Mouse (Mus musculus): ENCODE measurements at regions not wholly inside any gene's neighbourhood (a gene's known extent, or its start where the extent isn't known, plus 50 kb on each side); places are given as distances from the start of the nearest gene placed in this dataset.

GRCm38 (mm10) chr3:100266976-100267375 lies 104.8 kb upstream of the Wdr3 start:
- no peak overlapping the region for H3K9ac ChIP-seq (replicated peaks; ENCODE audit: low read depth, low read length)
- H3K27me3 ChIP-seq (ENCODE audit: control insufficient read depth, insufficient read depth, low read length) = no peaks in the 10 kb centered on the region
- H3K36me3 ChIP-seq (ENCODE audit: control insufficient read depth, insufficient read depth, low read length) = no peaks in the 10 kb centered on the region
- H3K4me2 ChIP-seq (replicated peaks; ENCODE audit: low read depth, low read length) = no peak overlapping the region
- H3K4me3 ChIP-seq (ENCODE audit: low read depth, low read length) = no peak overlapping the region
- no peak for ATAC-seq (ENCODE audit: insufficient number of reproducible peaks, insufficient read depth, low FRiP score, low read depth)
- no peaks in the 10 kb centered on the region for H3K4me1 ChIP-seq (ENCODE audit: control insufficient read depth, insufficient read depth, low read length)
- H3K27ac ChIP-seq (ENCODE audit: low read length) = no peak overlapping the region
- no peaks in the 10 kb centered on the region for H3K9me3 ChIP-seq (ENCODE audit: control insufficient read depth, low read depth, low read length)

GRCm38 (mm10) chr3:100264991-100265390 lies 102.8 kb upstream of the Wdr3 start:
- no peaks in the 10 kb centered on the region for H3K4me1 ChIP-seq (ENCODE audit: control insufficient read depth, insufficient read depth, low read length)

More at GRCm38 (mm10) chr3:100264991-100265390, 102.8 kb upstream of the Wdr3 start:
- no peak overlapping the region for H3K4me3 ChIP-seq (ENCODE audit: low read depth, low read length)
- H3K4me2 ChIP-seq (replicated peaks; ENCODE audit: low read depth, low read length) = no peak overlapping the region
- H3K9ac ChIP-seq (replicated peaks; ENCODE audit: low read depth, low read length) = no peak overlapping the region
- no peaks in the 10 kb centered on the region for H3K27me3 ChIP-seq (ENCODE audit: control insufficient read depth, insufficient read depth, low read length)
- no peaks in the 10 kb centered on the region for H3K36me3 ChIP-seq (ENCODE audit: control insufficient read depth, insufficient read depth, low read length)
- ATAC-seq (ENCODE audit: insufficient number of reproducible peaks, insufficient read depth, low FRiP score, low read depth) = no peak
- no peak overlapping the region for H3K27ac ChIP-seq (ENCODE audit: low read length)
- H3K9me3 ChIP-seq (ENCODE audit: control insufficient read depth, low read depth, low read length) = no peaks in the 10 kb centered on the region
- WGBS = 63% methylated on average over 5 of the region's 5 CpGs

All from stomach, embryonic 14.5 days (tissue).